In genomic region chr5:8374297-8374906, GRCm38 (mm10) we compare ENCODE assay signal across 35 mouse cellular contexts.
"Had no signal": no experiment of that assay in that cellular context is flagged by ENCODE, and none has a peak within 500 bp of the region (broad histone marks: within the 10 kb centered on the region; RNA-seq: fewer than 3 reads in every experiment).

No protein-coding gene starts in this region.

- ATAC-seq: hindbrain, embryonic 16.5 days; hindbrain, postnatal 0 days; inflammation-experienced regulatory T-cells, adult 6 months; intestine, embryonic 15.5 days; intestine, embryonic 16.5 days; intestine, postnatal 0 days had no signal

- H3K9me3 ChIP-seq: heart, embryonic 10.5 days; heart, embryonic 12.5 days; heart, embryonic 13.5 days; heart, embryonic 15.5 days; hindbrain, embryonic 10.5 days; hindbrain, embryonic 12.5 days; hindbrain, embryonic 13.5 days; hindbrain, embryonic 15.5 days; intestine, embryonic 15.5 days; kidney, embryonic 15.5 days had no signal

- H3K27ac ChIP-seq: heart, embryonic 10.5 days; heart, embryonic 13.5 days; heart, embryonic 15.5 days; hindbrain, embryonic 10.5 days; hindbrain, embryonic 12.5 days; hindbrain, embryonic 13.5 days; hindbrain, embryonic 14.5 days; hindbrain, embryonic 15.5 days; hindbrain, postnatal 0 days; intestine, embryonic 15.5 days; kidney, embryonic 15.5 days; kidney, postnatal 0 days; layer of hippocampus, adult 2 months had no signal

- H3K4me3 ChIP-seq: heart, embryonic 10.5 days; heart, embryonic 12.5 days; heart, embryonic 13.5 days; heart, embryonic 15.5 days; hindbrain, embryonic 10.5 days; hindbrain, embryonic 12.5 days; hindbrain, embryonic 13.5 days; hindbrain, embryonic 15.5 days; intestine, embryonic 15.5 days; kidney, embryonic 15.5 days; layer of hippocampus, adult 2 months had no signal

- DNase-seq: heart, postnatal 10 days; heart, postnatal 14 days; heart, postnatal 36 days; heart, postnatal 4 days; kidney, adult 11 months; kidney, adult 18-20 months; kidney, adult 2 months; kidney, adult 8-10 months; kidney, adult 9 months; kidney, postnatal 10 days; kidney, postnatal 14 days; kidney, postnatal 25 days; kidney, postnatal 36 days; kidney, postnatal 4 days; layer of hippocampus, adult 9-11 months; layer of hippocampus, postnatal 36 days had no signal

- H3K4me1 ChIP-seq: heart, embryonic 10.5 days; heart, embryonic 12.5 days; heart, embryonic 13.5 days; heart, embryonic 15.5 days; hindbrain, embryonic 10.5 days; hindbrain, embryonic 12.5 days; hindbrain, embryonic 13.5 days; hindbrain, embryonic 15.5 days; intestine, embryonic 15.5 days; kidney, embryonic 15.5 days had no signal

- H3K9ac ChIP-seq: heart, embryonic 12.5 days; heart, embryonic 13.5 days; heart, embryonic 15.5 days; hindbrain, embryonic 12.5 days; hindbrain, embryonic 13.5 days; hindbrain, embryonic 14.5 days; hindbrain, embryonic 15.5 days; intestine, embryonic 15.5 days; kidney, embryonic 15.5 days had no signal

- H3K4me2 ChIP-seq: heart, embryonic 11.5 days; heart, embryonic 12.5 days; heart, embryonic 13.5 days; heart, embryonic 15.5 days; hindbrain, embryonic 12.5 days; hindbrain, embryonic 13.5 days; hindbrain, embryonic 14.5 days; hindbrain, embryonic 15.5 days; intestine, embryonic 15.5 days; kidney, embryonic 15.5 days had no signal

- H3K27me3 ChIP-seq: heart, embryonic 12.5 days; heart, embryonic 13.5 days; heart, embryonic 15.5 days; hindbrain, embryonic 12.5 days; hindbrain, embryonic 13.5 days; hindbrain, embryonic 15.5 days; intestine, embryonic 15.5 days; kidney, embryonic 15.5 days had no signal

- H3K36me3 ChIP-seq: heart, embryonic 10.5 days; heart, embryonic 12.5 days; heart, embryonic 13.5 days; heart, embryonic 15.5 days; hindbrain, embryonic 10.5 days; hindbrain, embryonic 12.5 days; hindbrain, embryonic 13.5 days; hindbrain, embryonic 15.5 days; intestine, embryonic 15.5 days; kidney, embryonic 15.5 days had no signal
